Mouse (Mus musculus) stomach, postnatal 0 days (tissue): ENCODE results near the gene Prss21.

Experiments
- CTCF ChIP-seq: IDR thresholded peaks from 2 replicates; pipeline ENCODE4 v1.5.1; 2016; ENCODE audit warnings: antibody characterized with exemption, low read depth, mild to moderate bottlenecking, moderate library complexity
- EP300 ChIP-seq: optimal IDR thresholded peaks from 2 replicates; pipeline ENCODE3; 2016; ENCODE audit warnings: antibody characterized with exemption

DNA sequence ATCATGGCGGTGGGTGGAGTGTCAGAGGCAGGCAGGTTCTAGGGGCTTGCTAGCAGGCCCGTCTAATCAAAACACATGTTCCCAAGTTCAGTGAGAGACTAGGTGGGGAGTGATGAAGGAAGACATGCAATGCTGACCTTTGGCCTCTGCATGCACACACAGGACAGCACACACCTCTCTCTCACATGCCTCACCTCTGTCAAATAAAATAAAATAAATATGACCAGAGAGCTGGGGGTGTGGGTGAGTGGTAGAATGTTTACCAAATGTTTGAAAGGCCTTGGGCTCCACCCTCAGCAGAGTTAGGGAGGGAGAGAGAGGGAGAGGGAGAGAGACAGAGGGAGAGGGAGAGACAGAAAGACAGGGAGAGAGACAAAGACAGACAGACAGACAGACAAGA lies 9.9 kb upstream of the Prss21 start:
- TF ChIP-seq CTCF (no peak), EP300 (no peak)
